Mouse (Mus musculus) CH12.LX (cell line): ENCODE measurements around the gene Xpnpep3. TPM values are rescaled to one million over a fixed set of nuclear protein-coding genes. Genes with fewer than 3 reads are reported as not detected.

Source experiments
- DNase-seq: peaks from one replicate; pipeline ENCODE4 v3.0.0-alpha.2; 2013; ENCODE audit errors: extremely low read depth
- H3K27ac ChIP-seq: 2 replicates; pipeline ENCODE4 v1.5.1; 2012; ENCODE audit warnings: low read depth, mild to moderate bottlenecking, control low read depth, moderate library complexity; ENCODE audit not compliant: insufficient read depth
- H3K27me3 ChIP-seq: replicated peaks from 2 replicates; pipeline ENCODE3; 2012; ENCODE audit warnings: inconsistent platforms
- H3K36me3 ChIP-seq, 2 experiments: replicated peaks in 1 of 2; 2 replicates each; pipeline versions ENCODE3 to v1.6.1; 2012; ENCODE audit warnings: inconsistent platforms in 1 of 2, low read length in 1 of 2, mild to moderate bottlenecking in 1 of 2, mixed read lengths in 1 of 2, moderate library complexity in 1 of 2; ENCODE audit not compliant: control insufficient read depth in 1 of 2, insufficient read depth in 1 of 2
- H3K4me1 ChIP-seq, 2 experiments: 2 replicates each; pipeline ENCODE4 v1.6.1; 2012; ENCODE audit warnings: inconsistent platforms in 1 of 2, moderate library complexity in 1 of 2; ENCODE audit not compliant: insufficient read depth in 2 of 2, control insufficient read depth in 1 of 2
- H3K4me2 ChIP-seq: 2 replicates; pipeline ENCODE4 v1.6.1; 2012; ENCODE audit warnings: low read depth, mild to moderate bottlenecking, control low read depth; ENCODE audit not compliant: poor library complexity, insufficient read depth, severe bottlenecking
- H3K4me3 ChIP-seq, 3 experiments: fragments of 150-350 bp in 1 of 3; sonication (generic) in 1 of 3; replicated peaks in 1 of 3; 2 replicates each; pipeline versions ENCODE3 to v1.5.1; 2011 to 2012; ENCODE audit warnings: low read depth in 2 of 3, low read length in 2 of 3, mild to moderate bottlenecking in 2 of 3, moderate library complexity in 2 of 3, control low read depth in 1 of 3, improper control_type of control experiment in 1 of 3, inconsistent platforms in 1 of 3, mixed read lengths in 1 of 3; ENCODE audit not compliant: poor library complexity in 1 of 3
- H3K79me2 ChIP-seq: replicated peaks from 2 replicates; pipeline ENCODE4 v1.6.1; 2012; ENCODE audit warnings: mild to moderate bottlenecking, moderate library complexity; ENCODE audit not compliant: control insufficient read depth, poor library complexity, insufficient read depth, severe bottlenecking; ENCODE audit errors: extremely low read depth
- H3K9ac ChIP-seq: 2 replicates; pipeline ENCODE4 v1.6.1; 2012; ENCODE audit warnings: low read depth, mild to moderate bottlenecking, control low read depth, moderate library complexity; ENCODE audit not compliant: insufficient read depth
- H3K9me3 ChIP-seq: replicated peaks from 2 replicates; pipeline ENCODE3; 2012; ENCODE audit warnings: low read length, inconsistent platforms, mixed read lengths
- CTCF ChIP-seq, 2 experiments: IDR thresholded peaks in 1 of 2; conservative IDR thresholded peaks in 1 of 2; 2 replicates each; pipeline ENCODE4 v1.5.1; 2011 to 2012; ENCODE audit warnings: low read depth in 2 of 2, low read length in 2 of 2, improper control_type of control experiment in 1 of 2, inconsistent platforms in 1 of 2, mild to moderate bottlenecking in 1 of 2, moderate library complexity in 1 of 2
- E2F4 ChIP-seq: IDR thresholded peaks from 2 replicates; pipeline ENCODE4 v1.6.1; 2011; ENCODE audit warnings: low read depth, low read length, improper control_type of control experiment; ENCODE audit not compliant: insufficient replicate concordance
- EP300 ChIP-seq: IDR thresholded peaks from 2 replicates; pipeline ENCODE4 v1.6.1; 2011; ENCODE audit warnings: low read length, improper control_type of control experiment
- GABPA ChIP-seq: IDR thresholded peaks from 2 replicates; pipeline ENCODE4 v1.6.1; 2012; ENCODE audit warnings: low read depth, low read length, improper control_type of control experiment, inconsistent platforms; ENCODE audit not compliant: insufficient replicate concordance
- HCFC1 ChIP-seq: IDR thresholded peaks from 2 replicates; pipeline ENCODE4 v1.6.1; 2012; ENCODE audit warnings: low read depth, mild to moderate bottlenecking, inconsistent platforms, low read length, improper control_type of control experiment
- IRF4 ChIP-seq: IDR thresholded peaks from 2 replicates; pipeline ENCODE4 v1.6.1; 2014; ENCODE audit warnings: low read depth, mild to moderate bottlenecking, inconsistent platforms, low read length, improper control_type of control experiment
- JUN ChIP-seq: IDR thresholded peaks from 2 replicates; pipeline ENCODE4 v1.6.1; 2011; ENCODE audit warnings: low read depth, mild to moderate bottlenecking, low read length, improper control_type of control experiment, moderate library complexity; ENCODE audit not compliant: insufficient read depth
- JUND ChIP-seq: conservative IDR thresholded peaks from 2 replicates; pipeline ENCODE4 v1.6.1; 2011; ENCODE audit warnings: low read depth, low read length, improper control_type of control experiment
- MAFK ChIP-seq: IDR thresholded peaks from 2 replicates; pipeline ENCODE4 v1.6.1; 2011; ENCODE audit warnings: low read length, improper control_type of control experiment; ENCODE audit not compliant: insufficient replicate concordance
- MEF2A ChIP-seq: IDR thresholded peaks from 2 replicates; pipeline ENCODE4 v1.6.1; 2014; ENCODE audit warnings: low read depth, mild to moderate bottlenecking, inconsistent platforms, low read length, improper control_type of control experiment, borderline replicate concordance
- MYC ChIP-seq: IDR thresholded peaks from 2 replicates; pipeline ENCODE4 v1.6.1; 2011; ENCODE audit warnings: low read depth, mild to moderate bottlenecking, improper control_type of control experiment, low read length
- NELFE ChIP-seq: IDR thresholded peaks from 2 replicates; pipeline ENCODE4 v1.6.1; 2011; ENCODE audit warnings: low read depth, low read length, improper control_type of control experiment
- NRF1 ChIP-seq: IDR thresholded peaks from 2 replicates; pipeline ENCODE4 v1.6.1; 2014; ENCODE audit warnings: low read depth, mild to moderate bottlenecking, inconsistent platforms, low read length, improper control_type of control experiment, moderate library complexity
- PAX5 ChIP-seq: IDR thresholded peaks from 2 replicates; pipeline ENCODE4 v1.6.1; 2012; ENCODE audit warnings: low read length, inconsistent platforms, mixed read lengths
- POLR2AphosphoS2 ChIP-seq: IDR thresholded peaks from 2 replicates; pipeline ENCODE4 v1.6.1; 2011; ENCODE audit warnings: low read depth, low read length, improper control_type of control experiment
- RAD21 ChIP-seq: IDR thresholded peaks from 2 replicates; pipeline ENCODE4 v1.6.1; 2011; ENCODE audit warnings: low read depth, mild to moderate bottlenecking, low read length, improper control_type of control experiment, moderate library complexity
- RCOR1 ChIP-seq: conservative IDR thresholded peaks from 2 replicates; pipeline ENCODE4 v1.6.1; 2012; ENCODE audit warnings: low read depth, mild to moderate bottlenecking, inconsistent platforms, low read length, improper control_type of control experiment
- SMC3 ChIP-seq: IDR thresholded peaks from 2 replicates; pipeline ENCODE4 v1.6.1; 2011; ENCODE audit warnings: low read depth, low read length, improper control_type of control experiment
- TBP ChIP-seq: conservative IDR thresholded peaks from 2 replicates; pipeline ENCODE4 v1.6.1; 2011; ENCODE audit warnings: low read depth, low read length, improper control_type of control experiment
- TCF12 ChIP-seq: IDR thresholded peaks from 2 replicates; pipeline ENCODE4 v1.6.1; 2014; ENCODE audit warnings: low read depth, mild to moderate bottlenecking, inconsistent platforms, low read length, improper control_type of control experiment
- UBTF ChIP-seq: IDR thresholded peaks from 2 replicates; pipeline ENCODE4 v1.6.1; 2012; ENCODE audit warnings: low read depth, mild to moderate bottlenecking, inconsistent platforms, low read length, improper control_type of control experiment, moderate library complexity
- USF2 ChIP-seq: conservative IDR thresholded peaks from 2 replicates; pipeline ENCODE4 v1.6.1; 2011; ENCODE audit warnings: low read depth, low read length, improper control_type of control experiment
- ZMIZ1 ChIP-seq: IDR thresholded peaks from 2 replicates; pipeline ENCODE4 v1.6.1; 2012; ENCODE audit warnings: low read depth, mild to moderate bottlenecking, inconsistent platforms, low read length, improper control_type of control experiment
- ZNF384 ChIP-seq: IDR thresholded peaks from 2 replicates; pipeline ENCODE4 v1.6.1; 2012; ENCODE audit warnings: low read depth, low read length, improper control_type of control experiment, inconsistent platforms
- dilution Hi-C: fragments of 300-500 bp; cut with MboI; formaldehyde crosslinking; loops from 2 replicates; pipeline ENCODE4 v1.14.3; 2020; ENCODE audit warnings: low sequenced_read_pairs; ENCODE audit not compliant: extremely low pct_unique_long_range_greater_than_20kb, extremely low pct_ligation_motif_present
- in situ Hi-C: fragments of 300-500 bp; cut with MboI; formaldehyde crosslinking; loops from 3 replicates; pipeline ENCODE4 v1.14.3; 2019; ENCODE audit warnings: low sequenced_read_pairs, low pct_ligation_motif_present, low pct_unique_long_range_greater_than_20kb, mixed read lengths
- polyA plus RNA-seq: library from polyadenylated mRNA; unstranded; fragments of >175 nt; gene quantifications from 2 replicates; pipeline ENCODE4 v1.2.1, GENCODE M21; 2012; ENCODE audit warnings: low read depth; ENCODE audit not compliant: insufficient read length
- total RNA-seq, 2 experiments: library from RNA; depleted of rRNA; stranded (reverse); fragments of 300-350 nt in 1 of 2; fragments of >200 nt in 1 of 2; gene quantifications; 2 replicates each; pipeline ENCODE4 v1.2.3; 2012 to 2014

Gene Xpnpep3
- total and polyA plus RNA-seq, 3 experiments = 4.3 to 6.0 (median 5.2) TPM

DNA sequence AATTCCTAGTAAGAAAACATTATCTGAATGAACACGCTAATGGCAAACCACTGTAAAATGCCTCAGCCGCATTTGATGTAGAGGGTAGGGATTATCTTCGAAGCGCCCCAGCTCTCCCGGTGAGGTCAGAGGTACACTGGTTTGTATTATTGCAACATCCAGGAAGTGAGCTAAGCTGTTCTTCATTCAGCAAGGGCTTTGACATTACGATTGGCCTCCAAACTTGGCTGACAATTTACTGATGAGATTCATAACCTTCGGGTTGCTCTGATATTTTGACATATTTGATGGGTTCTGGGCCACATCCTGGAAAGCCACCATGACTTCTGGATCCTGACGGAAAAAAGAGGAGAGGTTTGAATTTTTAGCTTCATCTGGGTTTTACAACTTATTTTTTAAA is 34.7 kb upstream of the Xpnpep3 start:
- no peak for DNase-seq
- H3K4me2 ChIP-seq = no peak overlapping the region
- TF ChIP-seq EP300 (no peak), JUND (no peak), ZMIZ1 (no peak), IRF4 (no peak), ZNF384 (no peak), USF2 (no peak), MYC (no peak), HCFC1 (no peak), NRF1 (no peak), GABPA (no peak), E2F4 (no peak), TCF12 (no peak), MAFK (no peak), SMC3 (no peak), UBTF (no peak), PAX5 (no peak), MEF2A (no peak), TBP (no peak)
- H3K36me3 ChIP-seq = peaks cover 29 to 79% of the 10 kb centered on the region in 2 experiments
- dilution Hi-C loops (no loop called here), in situ Hi-C loops (no loop called here)
- peaks cover 0 to 24% of the 10 kb centered on the region in 2 experiments; a peak in 2 of 4 replicates for H3K4me1 ChIP-seq
- no peak overlapping the region for H3K9ac ChIP-seq
- H3K9me3 ChIP-seq = no peaks in the 10 kb centered on the region
- H3K27ac ChIP-seq = no peak overlapping the region
- H3K4me3 ChIP-seq = no peak overlapping the region
- no peaks in the 10 kb centered on the region for H3K79me2 ChIP-seq
- no peaks in the 10 kb centered on the region for H3K27me3 ChIP-seq

DNA sequence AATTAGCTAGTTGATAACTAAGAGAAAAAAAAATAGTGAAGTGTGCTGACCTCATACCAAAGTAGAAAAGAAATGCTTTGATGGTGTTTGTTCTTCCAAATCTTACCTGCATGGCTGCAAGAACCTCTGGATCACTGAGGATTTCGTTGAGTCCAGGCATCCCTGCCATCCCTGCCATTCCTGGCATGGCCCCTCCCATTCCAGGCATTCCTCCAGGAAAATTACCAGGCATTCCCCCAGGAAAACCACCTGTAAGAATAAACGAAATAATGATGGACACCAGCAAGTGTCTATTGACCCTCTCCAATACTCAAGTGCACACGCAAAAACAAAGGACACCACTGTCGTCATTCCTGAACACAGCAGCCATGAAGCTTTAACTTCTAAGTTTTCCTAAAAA is 33.7 kb upstream of the Xpnpep3 start:
- Histone ChIP-seq H3K4me2 (no peak overlapping the region), H3K9ac (no peak overlapping the region), H3K79me2 (no peaks in the 10 kb centered on the region), H3K4me3 (no peak overlapping the region), H3K9me3 (no peaks in the 10 kb centered on the region), H3K4me1 (peaks cover 0 to 19% of the 10 kb centered on the region in 2 experiments; a peak in 2 of 4 replicates), H3K36me3 (peaks cover 35 to 89% of the 10 kb centered on the region in 2 experiments), H3K27ac (no peak overlapping the region), H3K27me3 (no peaks in the 10 kb centered on the region)
- no peak for DNase-seq
- TF ChIP-seq JUND (no peak), JUN (no peak), RAD21 (no peak), MEF2A (no peak), HCFC1 (no peak), IRF4 (no peak), TCF12 (no peak), RCOR1 (no peak), NELFE (no peak), MYC (no peak), CTCF (conservative IDR thresholded peaks at IDR 0.05 in 1 of 2, IDR thresholded peaks at IDR 0.05 in 1 of 2; ENCODE audit: low read depth in 2 of 2, low read length in 2 of 2) (no peak), EP300 (no peak), POLR2AphosphoS2 (no peak)
- in situ Hi-C loops (no loop called here), dilution Hi-C loops (no loop called here)
